Mouse (Mus musculus): ENCODE results near the gene Pakap. TPM values are rescaled to one million over a fixed set of nuclear protein-coding genes. Genes with fewer than 3 reads are reported as not detected.

The Pakap gene
- polyA plus RNA-seq, 1 experiment from 2014 or later: 34.5 TPM

DNA sequence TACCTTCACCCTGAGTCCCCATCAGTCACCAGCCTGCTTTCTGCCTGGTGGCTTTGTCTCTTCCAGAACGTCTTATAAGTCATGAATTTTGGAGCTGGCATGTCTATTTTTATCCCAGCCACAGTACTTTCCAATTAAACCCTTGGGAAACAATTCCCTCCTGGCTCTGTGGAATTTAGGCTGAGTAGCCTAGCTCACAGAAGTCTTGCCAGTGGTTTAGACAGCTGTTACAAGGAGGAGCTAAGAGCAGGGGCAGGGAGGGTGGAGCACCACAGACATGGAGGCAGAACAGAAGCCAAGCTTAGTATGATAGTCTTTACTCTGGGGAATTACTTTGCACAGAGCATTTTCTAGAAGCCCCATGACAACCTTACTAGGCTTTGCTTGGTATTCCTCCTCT lies 17.8 kb upstream of the Pakap start:
- Histone ChIP-seq H3K9me3 (no peaks in the 10 kb centered on the region), H3K4me1 (peaks cover 24% of the 10 kb centered on the region), H3K9ac (no peak overlapping the region), H3K36me3 (no peaks in the 10 kb centered on the region), H3K27ac (peak overlapping the region; percentile 58; the same call in 1 of the 2 replicates), H3K4me2 (replicated peaks) (no peak overlapping the region), H3K27me3 (no peaks in the 10 kb centered on the region), H3K4me3 (no peak overlapping the region)
- 9% methylated on average over 1 of the region's 1 CpGs for WGBS
- ATAC-seq (ENCODE audit: low FRiP score, low read depth): no peak

- ATAC-seq (ENCODE audit: low FRiP score, low read depth): no peak
- 69% methylated on average over 2 of the region's 2 CpGs for WGBS
- no peak overlapping the region for H3K9ac ChIP-seq
- no peaks in the 10 kb centered on the region for H3K36me3 ChIP-seq
- H3K4me3 ChIP-seq: no peak overlapping the region
- no peaks in the 10 kb centered on the region for H3K27me3 ChIP-seq
- H3K27ac ChIP-seq: peak overlapping the region; percentile 52; the same call in 1 of the 2 replicates
- no peak overlapping the region for H3K4me2 ChIP-seq (replicated peaks)
- peaks cover 61% of the 10 kb centered on the region for H3K4me1 ChIP-seq
- no peaks in the 10 kb centered on the region for H3K9me3 ChIP-seq
These were observed 10.9 kb upstream of the Pakap start for GRCm38 (mm10) chr4:57557102-57557501.

DNA sequence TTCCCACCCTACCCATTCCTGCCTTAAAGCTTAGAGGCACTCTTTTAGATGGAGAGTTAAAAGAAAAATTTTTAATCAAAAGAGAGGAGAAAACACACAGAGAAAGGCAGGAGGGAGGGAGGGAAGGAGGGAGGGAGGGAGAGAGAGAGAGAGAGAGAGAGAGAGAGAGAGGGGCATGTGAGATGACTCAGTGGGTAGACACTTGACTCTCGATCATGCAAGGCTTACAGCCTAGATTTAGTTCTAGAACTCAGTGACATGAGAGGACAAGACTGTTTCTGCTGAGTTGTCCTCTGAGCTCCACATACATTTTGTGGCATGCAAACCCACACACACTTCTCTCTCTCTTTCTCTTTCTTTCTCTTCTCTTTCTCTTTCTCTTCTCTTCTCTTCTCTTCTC lies 8.5 kb upstream of the Pakap start:
- Histone ChIP-seq H3K9me3 (no peaks in the 10 kb centered on the region), H3K27ac (peak overlapping the region; percentile 34; the same call in 1 of the 2 replicates), H3K27me3 (no peaks in the 10 kb centered on the region), H3K36me3 (no peaks in the 10 kb centered on the region), H3K4me3 (no peak overlapping the region), H3K4me1 (peaks cover 61% of the 10 kb centered on the region), H3K4me2 (replicated peaks) (no peak overlapping the region), H3K9ac (no peak overlapping the region)
- 92% methylated on average over 1 of the region's 1 CpGs for WGBS
- ATAC-seq (ENCODE audit: low FRiP score, low read depth): no peak

DNA sequence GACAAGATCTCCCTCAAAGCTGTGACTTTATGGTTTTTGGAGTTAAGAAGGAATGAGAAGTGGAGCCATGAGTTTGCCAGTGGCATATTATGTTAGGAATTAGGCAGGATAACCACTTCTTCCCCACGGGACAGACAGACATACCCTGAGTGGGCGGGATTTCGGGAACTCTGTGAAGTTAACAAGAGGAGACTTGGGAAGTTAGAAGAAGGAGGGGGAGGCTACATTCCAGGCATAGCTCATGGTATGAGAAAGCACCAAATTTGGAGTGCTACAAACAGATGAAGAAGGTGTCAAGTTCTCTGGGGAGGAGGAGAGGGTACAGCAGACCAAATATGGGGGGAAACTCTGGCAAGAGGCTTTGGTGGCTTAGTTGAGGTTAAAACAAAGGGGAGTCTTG lies 8.0 kb upstream of the Pakap start:
- WGBS: 49% methylated on average over 3 of the region's 3 CpGs
- Histone ChIP-seq H3K4me3 (no peak overlapping the region), H3K4me2 (replicated peaks) (no peak overlapping the region), H3K9me3 (no peaks in the 10 kb centered on the region), H3K36me3 (no peaks in the 10 kb centered on the region), H3K27ac (peak overlapping the region; percentile 48; the same call in 1 of the 2 replicates), H3K27me3 (no peaks in the 10 kb centered on the region), H3K4me1 (peaks cover 56% of the 10 kb centered on the region), H3K9ac (no peak overlapping the region)
- ATAC-seq (ENCODE audit: low FRiP score, low read depth): peak; percentile 74

DNA sequence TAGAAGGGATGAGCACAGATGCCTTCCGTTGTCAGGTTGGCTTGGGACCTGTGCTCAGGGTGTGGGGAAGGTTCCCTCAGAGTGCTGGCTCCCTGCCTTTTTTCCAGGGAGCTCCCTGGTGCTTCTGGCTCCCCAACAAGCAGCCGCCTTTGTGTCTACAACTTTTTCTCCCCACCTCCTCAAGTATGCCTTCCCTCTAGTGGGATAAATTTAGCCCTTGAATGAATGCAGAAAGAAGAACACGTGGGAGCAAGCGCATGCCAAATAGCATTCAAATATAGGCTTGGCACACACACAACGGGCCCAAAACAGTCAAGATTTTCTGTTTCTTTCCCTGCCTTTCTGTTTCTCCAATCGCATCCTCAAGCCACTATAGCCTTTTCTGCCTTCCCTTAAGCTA lies 6.9 kb upstream of the Pakap start:
- no peaks in the 10 kb centered on the region for H3K36me3 ChIP-seq
- H3K4me3 ChIP-seq: no peak overlapping the region
- H3K4me1 ChIP-seq: peaks cover 48% of the 10 kb centered on the region
- peak overlapping the region; percentile 48; the same call in 1 of the 2 replicates for H3K27ac ChIP-seq
- no peak overlapping the region for H3K9ac ChIP-seq
- no peaks in the 10 kb centered on the region for H3K27me3 ChIP-seq
- WGBS: 65% methylated on average over 6 of the region's 6 CpGs
- ATAC-seq (ENCODE audit: low FRiP score, low read depth): no peak
- no peaks in the 10 kb centered on the region for H3K9me3 ChIP-seq
- 0 out of 2 replicates have a peak overlapping the region, but pooled peaks have one; percentile 14 for H3K4me2 ChIP-seq (replicated peaks)

- peaks cover 52% of the 10 kb centered on the region for H3K4me1 ChIP-seq
- no peak overlapping the region for H3K27ac ChIP-seq
- H3K36me3 ChIP-seq: no peaks in the 10 kb centered on the region
- WGBS: 86% methylated on average over 1 of the region's 1 CpGs
- H3K27me3 ChIP-seq: no peaks in the 10 kb centered on the region
- H3K4me2 ChIP-seq (replicated peaks): no peak overlapping the region
- H3K4me3 ChIP-seq: no peak overlapping the region
- H3K9me3 ChIP-seq: no peaks in the 10 kb centered on the region
- ATAC-seq (ENCODE audit: low FRiP score, low read depth): no peak
- no peak overlapping the region for H3K9ac ChIP-seq
These were observed 2.7 kb upstream of the Pakap start for GRCm38 (mm10) chr4:57565283-57565682.

DNA sequence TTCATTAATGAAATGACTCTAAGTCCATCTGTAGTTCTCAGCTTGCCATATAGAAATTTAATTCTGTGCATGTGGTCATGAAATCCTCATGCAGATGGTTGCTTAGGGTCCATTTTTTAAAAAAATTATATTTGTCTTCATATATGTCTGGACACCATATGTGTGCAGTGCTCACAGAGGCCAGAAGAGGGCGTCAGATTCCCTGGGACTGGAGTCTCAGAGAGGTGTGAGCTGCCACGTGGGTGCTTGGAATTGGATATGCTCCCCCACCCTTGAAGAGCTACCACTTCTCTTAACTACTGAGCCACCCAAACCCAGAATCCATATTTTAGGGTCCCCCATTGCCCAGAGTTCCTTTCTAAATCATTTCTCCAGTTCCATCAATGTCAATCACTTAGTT lies 2.2 kb upstream of the Pakap start:
- Histone ChIP-seq H3K4me2 (replicated peaks) (no peak overlapping the region), H3K9ac (no peak overlapping the region), H3K27me3 (no peaks in the 10 kb centered on the region), H3K4me1 (peaks cover 52% of the 10 kb centered on the region), H3K36me3 (no peaks in the 10 kb centered on the region), H3K27ac (no peak overlapping the region), H3K9me3 (no peaks in the 10 kb centered on the region), H3K4me3 (no peak overlapping the region)
- ATAC-seq (ENCODE audit: low FRiP score, low read depth): no peak
- 66% methylated on average over 2 of the region's 2 CpGs for WGBS

DNA sequence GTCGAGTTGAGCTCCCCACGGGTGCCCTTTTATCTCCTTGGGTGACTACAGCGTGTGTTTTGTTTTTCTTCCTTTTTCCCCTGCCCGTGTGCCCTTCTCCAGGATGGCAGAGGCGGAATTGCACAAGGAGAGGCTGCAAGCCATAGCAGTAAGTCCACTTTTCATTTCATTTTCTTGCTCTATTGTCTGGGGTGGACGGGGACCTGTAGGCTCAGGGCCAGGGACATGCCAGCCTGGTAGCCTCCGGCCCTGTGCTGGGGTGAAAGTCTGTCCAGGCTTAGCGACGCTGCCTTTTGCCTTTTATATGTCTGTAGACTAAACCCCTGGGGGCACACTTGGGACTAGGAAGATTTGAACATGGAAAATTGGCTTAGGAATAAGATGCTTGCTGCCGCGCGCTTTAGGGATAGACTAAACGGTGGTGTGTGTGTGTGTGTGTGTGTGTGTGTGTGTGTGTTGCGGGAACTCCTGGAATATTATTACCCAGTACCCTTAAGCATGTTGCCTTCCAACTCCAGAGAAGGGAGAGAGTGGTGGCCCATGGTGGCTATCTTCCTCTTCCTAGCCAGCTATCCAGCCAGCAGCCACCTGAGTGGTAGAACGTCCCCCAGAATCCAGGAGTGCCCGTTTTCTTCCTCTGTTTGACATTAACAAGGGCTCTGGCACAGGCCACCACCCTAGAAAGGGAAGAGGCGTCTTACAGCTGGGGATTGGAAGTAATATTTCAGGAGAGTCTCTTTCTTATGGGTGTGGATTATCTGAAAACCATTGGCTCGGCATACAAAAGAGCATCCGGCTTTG lies 489 bp downstream of the Pakap start:
- peak overlapping the region; percentile 73 for H3K9ac ChIP-seq
- no peaks in the 10 kb centered on the region for H3K9me3 ChIP-seq
- H3K27ac ChIP-seq: peak overlapping the region; percentile 95
- peak; percentile 28; the same call in 1 of the 2 replicates for ATAC-seq (ENCODE audit: low FRiP score, low read depth)
- H3K27me3 ChIP-seq: no peaks in the 10 kb centered on the region
- H3K4me2 ChIP-seq (replicated peaks): peak overlapping the region; percentile 85
- 18% methylated on average over 19 of the region's 19 CpGs for WGBS
- H3K36me3 ChIP-seq: 0 out of 2 replicates have a peak, but pooled peaks cover 3% of the 10 kb centered on the region
- peak overlapping the region; percentile 66 for H3K4me3 ChIP-seq
- peaks cover 45% of the 10 kb centered on the region for H3K4me1 ChIP-seq

DNA sequence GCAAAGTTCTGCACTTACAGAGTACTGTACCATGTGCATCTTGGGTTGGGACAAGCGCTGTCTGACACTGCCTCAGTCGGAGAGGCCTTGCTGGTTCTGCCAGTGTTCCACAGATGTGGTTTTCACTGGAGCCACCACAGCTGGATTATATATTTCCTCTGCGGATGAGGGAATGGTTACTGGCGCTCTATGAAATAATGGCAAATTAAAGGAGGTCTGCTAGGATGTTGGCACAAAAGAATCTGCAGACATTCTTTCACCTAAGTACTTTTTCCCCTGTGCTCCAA lies 1.0 kb downstream of the Pakap start:
- Histone ChIP-seq H3K27me3 (no peaks in the 10 kb centered on the region), H3K4me1 (peaks cover 45% of the 10 kb centered on the region), H3K9me3 (no peaks in the 10 kb centered on the region), H3K27ac (peak overlapping the region; percentile 95), H3K4me3 (peak overlapping the region; percentile 66), H3K4me2 (replicated peaks) (peak overlapping the region; percentile 85), H3K9ac (peak overlapping the region; percentile 73), H3K36me3 (0 out of 2 replicates have a peak, but pooled peaks cover 3% of the 10 kb centered on the region)
- WGBS: 17% methylated on average over 4 of the region's 4 CpGs
- peak; percentile 33; the same call in 1 of the 2 replicates for ATAC-seq (ENCODE audit: low FRiP score, low read depth)

DNA sequence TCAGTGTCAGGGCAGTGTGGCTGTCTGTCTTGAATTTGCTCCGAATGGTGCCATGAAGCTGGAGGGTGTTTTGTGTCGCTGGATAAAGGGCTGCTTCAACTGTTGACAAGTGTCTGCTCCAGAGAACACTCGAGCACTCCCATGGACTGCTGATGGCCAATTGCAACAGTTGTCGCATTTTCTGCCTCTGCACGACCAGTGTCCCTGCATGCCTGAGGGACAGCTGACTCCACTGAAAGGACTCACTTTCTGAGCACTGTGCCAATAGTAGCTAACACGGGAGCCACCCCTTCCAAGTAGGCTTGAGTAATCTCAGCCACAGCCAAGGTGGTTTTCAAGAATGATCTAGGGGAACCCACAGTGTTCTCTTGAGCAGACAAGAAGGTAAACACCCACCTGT lies 1.7 kb downstream of the Pakap start:
- Histone ChIP-seq H3K4me1 (peaks cover 52% of the 10 kb centered on the region), H3K4me2 (replicated peaks) (peak overlapping the region; percentile 85), H3K27ac (peak overlapping the region; percentile 95; the same call in 1 of the 2 replicates), H3K4me3 (peak overlapping the region; percentile 66), H3K27me3 (no peaks in the 10 kb centered on the region), H3K9ac (peak overlapping the region; percentile 73), H3K9me3 (no peaks in the 10 kb centered on the region), H3K36me3 (0 out of 2 replicates have a peak, but pooled peaks cover 3% of the 10 kb centered on the region)
- ATAC-seq (ENCODE audit: low FRiP score, low read depth): 0 out of 2 replicates have a peak, but pooled peaks have one; percentile 12
- 59% methylated on average over 6 of the region's 6 CpGs for WGBS

DNA sequence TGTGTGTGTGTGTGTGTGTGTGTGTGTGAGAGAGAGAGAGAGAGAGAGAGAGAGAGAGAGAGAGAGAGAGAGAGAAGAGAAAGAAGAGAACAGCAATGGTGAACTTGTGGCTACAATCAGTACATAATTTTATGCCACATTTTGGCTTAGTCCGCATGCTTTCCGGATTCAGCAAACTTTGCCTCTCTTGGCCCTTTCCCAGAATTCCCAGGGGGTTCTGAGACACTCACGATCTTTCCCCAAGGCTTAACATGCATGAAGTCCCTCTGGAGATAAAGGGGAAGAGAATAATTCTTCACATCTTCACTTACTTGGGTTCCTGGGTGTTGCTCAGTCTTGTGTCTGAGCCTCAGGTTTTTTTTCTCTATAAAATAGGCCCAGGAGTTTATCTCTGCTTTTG lies 2.2 kb downstream of the Pakap start:
- Histone ChIP-seq H3K9me3 (no peaks in the 10 kb centered on the region), H3K4me2 (replicated peaks) (peak overlapping the region; percentile 85), H3K9ac (no peak overlapping the region), H3K27ac (no peak overlapping the region), H3K4me3 (no peak overlapping the region), H3K36me3 (0 out of 2 replicates have a peak, but pooled peaks cover 3% of the 10 kb centered on the region), H3K4me1 (peaks cover 54% of the 10 kb centered on the region), H3K27me3 (no peaks in the 10 kb centered on the region)
- 75% methylated on average over 3 of the region's 3 CpGs for WGBS
- no peak for ATAC-seq (ENCODE audit: low FRiP score, low read depth)

DNA sequence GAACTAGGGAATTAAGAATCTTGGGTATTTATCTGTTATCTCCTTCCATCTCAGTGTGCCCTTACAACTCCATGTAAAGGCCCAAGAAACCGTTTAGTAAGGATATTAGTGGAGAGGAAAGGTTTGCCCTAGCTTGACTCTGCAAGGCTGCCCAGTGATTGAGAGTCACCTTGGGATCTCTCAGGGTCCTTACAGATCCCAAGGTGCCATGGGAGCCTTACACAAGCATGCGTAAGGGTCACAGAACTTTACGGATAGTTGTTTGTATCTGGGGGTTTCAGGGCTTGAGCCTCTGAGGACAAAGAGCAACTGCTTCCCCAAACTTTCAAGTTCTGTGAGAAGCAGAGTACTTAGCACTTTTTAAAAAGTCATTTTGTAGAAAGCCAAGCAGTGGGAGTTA lies 6.2 kb downstream of the Pakap start:
- 87% methylated on average over 3 of the region's 3 CpGs for WGBS

More for the DNA sequence above, 6.2 kb downstream of the Pakap start:
- Histone ChIP-seq H3K4me1 (peaks cover 38% of the 10 kb centered on the region), H3K9me3 (no peaks in the 10 kb centered on the region), H3K36me3 (0 out of 2 replicates have a peak, but pooled peaks cover 3% of the 10 kb centered on the region), H3K27me3 (no peaks in the 10 kb centered on the region), H3K4me2 (replicated peaks) (no peak overlapping the region), H3K27ac (no peak overlapping the region), H3K9ac (no peak overlapping the region), H3K4me3 (no peak overlapping the region)
- ATAC-seq (ENCODE audit: low FRiP score, low read depth): no peak
